Mouse (Mus musculus): ENCODE data around the gene Sept10. TPM values are rescaled to one million over a fixed set of nuclear protein-coding genes. Genes with fewer than 3 reads are reported as not detected.

Sept10 gene
- polyA plus RNA-seq, 1 experiment from 2014 or later: 12.8 TPM

DNA sequence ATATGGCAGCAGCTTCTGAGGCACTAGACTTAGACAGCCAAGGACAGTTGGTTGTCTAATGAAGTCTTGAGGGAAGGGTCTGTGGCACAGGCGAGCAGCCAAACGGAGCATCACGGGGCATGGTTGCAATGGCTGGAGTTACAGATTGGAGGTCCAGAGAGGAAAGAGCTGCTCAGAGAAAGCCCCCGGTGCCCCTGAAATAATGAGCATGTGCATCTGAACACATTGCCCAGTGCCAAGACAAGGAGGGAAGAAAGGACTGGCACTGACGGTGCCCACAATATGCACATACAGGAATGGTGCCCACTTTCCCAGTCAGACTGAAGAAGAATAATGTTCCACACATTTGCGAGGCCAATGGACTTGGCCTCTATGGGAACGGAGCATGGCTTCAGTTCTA, 129.7 kb downstream of the Sept10 start:
- H3K4me1 ChIP-seq: no peaks in the 10 kb centered on the region
- no peak for ATAC-seq
- no peak overlapping the region for H3K4me2 ChIP-seq
- H3K27me3 ChIP-seq (replicated peaks): no peaks in the 10 kb centered on the region
- WGBS (ENCODE audit: insufficient replicate concordance): 78% methylated on average over 7 of the region's 7 CpGs
- no peaks in the 10 kb centered on the region for H3K9me3 ChIP-seq (replicated peaks)
- no peak overlapping the region for H3K4me3 ChIP-seq
- no peaks in the 10 kb centered on the region for H3K36me3 ChIP-seq
- no peak overlapping the region for H3K27ac ChIP-seq
- no peak overlapping the region for H3K9ac ChIP-seq

Other genes starting within 250 kb of the Sept10 start
- 2.8 and 3.1 TPM in 2 replicates for gene Sowahc, start 106 bp upstream of the Sept10 start, polyA plus RNA-seq (2016; fragmentation: Nextera tagmentation; extraction: Ambion mirVana)
- gene P4ha1, start 101.4 kb upstream of the Sept10 start, polyA plus RNA-seq (2016; fragmentation: Nextera tagmentation; extraction: Ambion mirVana): 24.7 and 27.4 TPM in 2 replicates
- gene Gm10273, start 173.8 kb upstream of the Sept10 start, polyA plus RNA-seq (2016; fragmentation: Nextera tagmentation; extraction: Ambion mirVana): 4.2 and 5.2 TPM in 2 replicates
- gene Pla2g12b, start 181.8 kb upstream of the Sept10 start, polyA plus RNA-seq (2016; fragmentation: Nextera tagmentation; extraction: Ambion mirVana): 39.0 and 41.3 TPM in 2 replicates
- 32.4 and 37.4 TPM in 2 replicates for gene Oit3, start 219.9 kb upstream of the Sept10 start, polyA plus RNA-seq (2016; fragmentation: Nextera tagmentation; extraction: Ambion mirVana)